Mouse (Mus musculus) cortical plate, adult 2 months (tissue): ENCODE results near the gene Arl4d.

ENCODE experiments used
- CTCF ChIP-seq: fragments of 200-500 bp; IDR thresholded peaks from 2 replicates; pipeline ENCODE4 v1.5.1; 2011; ENCODE audit warnings: mild to moderate bottlenecking, control low read depth, low read length; ENCODE audit not compliant: insufficient read depth; ENCODE audit errors: extremely low read depth
- POLR2A ChIP-seq: fragments of 200-500 bp; IDR thresholded peaks from 2 replicates; pipeline ENCODE4 v1.6.1; 2011; ENCODE audit warnings: mild to moderate bottlenecking, low read length, control low read depth; ENCODE audit not compliant: insufficient read depth; ENCODE audit errors: extremely low read depth

DNA sequence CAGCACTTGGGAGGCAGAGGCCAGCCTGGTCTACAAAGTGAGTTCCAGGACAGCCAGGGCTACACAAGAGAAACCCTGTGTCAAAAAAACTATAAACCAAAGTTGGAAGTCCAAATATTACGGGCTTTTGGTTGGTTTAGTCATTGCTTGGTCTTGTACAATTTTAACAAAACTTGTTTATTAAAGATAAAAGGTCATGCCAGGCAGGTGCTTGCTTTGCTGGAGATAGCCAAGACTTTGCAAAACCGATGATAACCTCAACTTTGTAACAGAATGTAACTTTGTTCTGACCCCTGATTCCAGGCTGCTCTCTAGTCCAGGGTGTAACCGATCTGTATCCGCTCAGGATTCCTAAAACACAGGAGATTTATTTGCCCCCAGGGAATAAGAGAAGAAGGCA lies 9.0 kb upstream of the Arl4d start:
- TF ChIP-seq CTCF (no peak), POLR2A (no peak)
